Mouse (Mus musculus) heart, embryonic 14.5 days (tissue): Measurements from ENCODE around the gene Bckdk. TPM values are rescaled to one million over a fixed set of nuclear protein-coding genes. Genes with fewer than 3 reads are reported as not detected.
"Not testable (repeated sequence)": the region's sequence is repeated elsewhere in the genome, so short reads cannot be mapped to it uniquely, and the experiment has no call there.

Experiments used
- ATAC-seq: fragments of 200-750 bp; cut with Nextera tagmentation; 2 replicates; pipeline ENCODE4 v1.8.0; 2017; ENCODE audit warnings: low read depth, moderate TSS enrichment; ENCODE audit not compliant: insufficient number of reproducible peaks, insufficient read depth, low FRiP score
- H3K27ac ChIP-seq, 2 experiments: fragments of 200-500 bp in 1 of 2; fragments of 300-500 bp in 1 of 2; sonication (generic) in 1 of 2; replicated peaks in 1 of 2; 2 replicates each; pipeline ENCODE4 v1.5.1; 2012 to 2014; ENCODE audit warnings: low read depth in 2 of 2, low read length in 2 of 2, control low read depth in 1 of 2, mild to moderate bottlenecking in 1 of 2, mixed read lengths in 1 of 2; ENCODE audit not compliant: control insufficient read depth in 1 of 2, insufficient read depth in 1 of 2
- H3K27me3 ChIP-seq: fragments of 300-500 bp; sonication (generic); 2 replicates; pipeline ENCODE4 v1.6.1; 2014; ENCODE audit warnings: mild to moderate bottlenecking, low read length, control low read depth; ENCODE audit not compliant: control insufficient read depth, insufficient read depth
- H3K36me3 ChIP-seq: fragments of 300-500 bp; sonication (generic); 2 replicates; pipeline ENCODE4 v1.6.1; 2014; ENCODE audit warnings: mild to moderate bottlenecking, control low read depth, low read length, mixed read lengths; ENCODE audit not compliant: control insufficient read depth, insufficient read depth
- H3K4me1 ChIP-seq, 2 experiments: fragments of 200-500 bp in 1 of 2; fragments of 300-500 bp in 1 of 2; sonication (generic) in 1 of 2; 2 replicates each; pipeline ENCODE4 v1.6.1; 2012 to 2014; ENCODE audit warnings: low read length in 2 of 2, control low read depth in 1 of 2, mixed read lengths in 1 of 2; ENCODE audit not compliant: control insufficient read depth in 2 of 2, insufficient read depth in 2 of 2
- H3K4me2 ChIP-seq: fragments of 300-500 bp; sonication (generic); 2 replicates; pipeline ENCODE4 v1.6.1; 2014; ENCODE audit warnings: mild to moderate bottlenecking, low read length
- H3K4me3 ChIP-seq, 2 experiments: fragments of 200-500 bp in 1 of 2; fragments of 300-500 bp in 1 of 2; sonication (generic) in 1 of 2; 2 replicates each; pipeline ENCODE4 v1.5.1; 2012 to 2014; ENCODE audit warnings: low read length in 2 of 2, mild to moderate bottlenecking in 2 of 2, control low read depth in 1 of 2, low read depth in 1 of 2, moderate library complexity in 1 of 2; ENCODE audit not compliant: control insufficient read depth in 1 of 2, insufficient read depth in 1 of 2
- H3K9ac ChIP-seq: fragments of 300-500 bp; sonication (generic); 2 replicates; pipeline ENCODE4 v1.6.1; 2014; ENCODE audit warnings: mild to moderate bottlenecking, low read length
- H3K9me3 ChIP-seq: fragments of 300-500 bp; sonication (generic); 2 replicates; pipeline ENCODE4 v1.6.1; 2016; ENCODE audit warnings: low read length, control low read depth; ENCODE audit not compliant: control insufficient read depth
- WGBS: fragments of 180-500 bp; shearing (Covaris S2); extraction: QIAGEN DNeasy Blood & Tissue Kit; methylation state at CpG from one replicate; pipeline ENCODE4 v1.1.7; 2014; 5-methylcytosine and 5-hydroxymethylcytosine counted together
- polyA plus RNA-seq: library from polyadenylated mRNA; unstranded; fragments of >200 nt; fragmentation: Nextera tagmentation; extraction: Ambion mirVana; gene quantifications from 2 replicates; pipeline ENCODE4 v1.2.1, GENCODE M21; 2014

Bckdk gene
- polyA plus RNA-seq, 1 experiment from 2014 or later, result 167 TPM

DNA sequence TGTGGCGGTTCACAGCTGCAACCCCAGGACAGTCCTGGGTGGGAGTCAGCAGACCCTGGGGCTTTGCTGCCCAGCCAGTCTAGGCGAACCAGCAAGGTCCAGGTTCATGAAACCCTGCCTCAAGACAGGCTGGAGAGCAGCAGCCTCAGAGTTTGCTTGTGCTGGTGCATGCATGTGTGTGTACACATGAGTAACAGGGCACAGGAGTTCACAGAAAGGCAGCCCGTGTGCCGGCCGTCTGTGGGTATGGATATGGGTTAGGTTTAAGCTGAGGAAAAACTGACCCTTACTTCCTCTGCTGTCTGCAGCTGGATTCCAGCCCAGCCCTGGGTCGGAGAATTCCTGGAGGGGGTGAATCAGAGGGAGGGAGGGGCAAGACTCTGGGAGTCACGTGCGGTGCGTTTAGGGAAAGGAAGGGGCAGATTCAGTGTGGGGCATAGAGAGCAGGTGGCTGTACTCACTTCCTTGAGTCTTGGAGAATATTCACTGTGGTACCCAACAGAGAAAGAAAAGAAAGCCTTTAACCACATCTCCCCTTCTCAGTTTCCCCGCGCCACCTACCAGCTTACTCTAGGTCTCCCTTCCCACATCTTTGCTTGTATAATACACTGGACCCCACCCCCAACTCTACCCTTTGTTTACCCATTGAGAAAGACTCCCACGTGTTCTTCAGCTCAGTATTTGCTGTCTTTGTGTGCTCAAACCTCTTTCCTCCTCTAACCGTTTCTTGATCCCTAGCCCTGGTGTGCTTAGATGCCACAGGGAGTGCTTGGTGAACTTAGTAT is 27.7 kb downstream of the Bckdk start:
- Histone ChIP-seq H3K9ac (0 out of 2 replicates have a peak overlapping the region, but pooled peaks have one; percentile 30), H3K4me1 (peaks cover 20 to 26% of the 10 kb centered on the region in 2 experiments), H3K4me2 (peak overlapping the region; percentile 31; the same call in 1 of the 2 replicates), H3K27me3 (peaks cover 19% of the 10 kb centered on the region), H3K36me3 (peaks cover 2% of the 10 kb centered on the region; the same call in 1 of the 2 replicates), H3K27ac (no peak overlapping the region), H3K4me3 (no peak overlapping the region), H3K9me3 (no peaks in the 10 kb centered on the region)
- no peak for ATAC-seq
- 35% methylated on average over 13 of the region's 13 CpGs for WGBS

DNA sequence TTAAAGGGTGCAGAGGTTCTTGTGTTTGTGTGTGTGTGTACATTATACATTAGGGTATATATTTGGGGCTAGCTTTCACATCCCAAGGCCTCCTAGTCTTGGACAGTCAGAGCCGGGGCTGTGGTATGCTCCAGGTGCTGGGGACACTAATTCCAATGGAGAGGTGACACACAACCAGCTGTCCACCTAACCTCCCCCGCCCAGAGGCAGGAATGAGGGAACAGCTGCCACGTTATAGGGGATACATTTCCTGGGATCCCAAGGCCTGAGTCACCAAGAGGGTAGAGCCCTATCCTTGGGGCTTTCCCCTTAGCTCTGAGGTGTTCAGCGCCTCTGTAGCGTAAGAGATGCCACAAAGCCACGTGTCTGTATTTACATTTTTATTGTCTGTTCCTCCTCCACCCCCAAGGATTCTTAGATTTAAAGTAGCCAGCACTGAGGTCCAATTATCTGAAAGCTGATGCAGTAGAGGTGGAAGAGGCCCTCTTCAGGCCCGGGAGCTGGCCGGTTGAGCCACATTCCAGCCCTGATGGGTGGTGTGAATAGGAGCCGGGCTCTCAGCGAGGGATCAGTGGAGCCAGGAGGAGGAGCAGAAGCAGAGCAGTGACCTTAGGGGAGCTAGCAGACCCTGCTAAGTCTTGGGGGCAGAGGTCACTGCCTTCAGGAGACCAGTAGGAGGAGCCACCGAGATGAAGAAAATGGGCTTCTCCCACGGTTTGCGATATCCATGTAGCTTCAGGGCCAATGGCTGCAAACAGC is 28.6 kb downstream of the Bckdk start:
- no peak overlapping the region for H3K9ac ChIP-seq
- no peak overlapping the region for H3K27ac ChIP-seq
- H3K4me2 ChIP-seq, result no peak overlapping the region
- no peaks in the 10 kb centered on the region for H3K36me3 ChIP-seq
- H3K27me3 ChIP-seq, result peaks cover 19% of the 10 kb centered on the region
- WGBS, result 31% methylated on average over 13 of the region's 13 CpGs
- no peaks in the 10 kb centered on the region for H3K9me3 ChIP-seq
- no peak overlapping the region for H3K4me3 ChIP-seq
- ATAC-seq, result no peak
- H3K4me1 ChIP-seq, result peaks cover 20 to 26% of the 10 kb centered on the region in 2 experiments

DNA sequence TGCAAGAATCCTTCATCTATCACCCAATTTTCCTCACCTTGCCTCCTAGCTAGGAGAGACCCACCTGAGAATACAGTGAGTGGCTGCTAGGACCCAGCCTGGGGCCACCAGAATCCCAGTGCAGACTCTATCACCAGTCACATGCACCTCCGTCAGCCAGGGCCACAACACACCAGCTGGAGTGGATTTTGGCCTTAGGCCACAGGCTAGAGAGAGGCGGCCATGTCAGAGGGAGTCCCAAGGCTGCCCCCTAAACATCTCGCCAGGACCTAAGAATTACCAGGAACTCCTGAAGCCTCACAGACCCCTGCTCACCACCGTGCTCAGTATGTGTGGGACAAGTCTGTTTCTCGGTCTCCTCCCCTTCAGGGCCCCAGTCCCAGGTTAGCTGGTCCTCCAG is 30.2 kb downstream of the Bckdk start:
- ATAC-seq, result no peak
- H3K4me2 ChIP-seq, result no peak overlapping the region
- 82% methylated on average over 5 of the region's 5 CpGs for WGBS
- H3K27me3 ChIP-seq, result peaks cover 12% of the 10 kb centered on the region
- no peaks in the 10 kb centered on the region for H3K9me3 ChIP-seq
- H3K4me1 ChIP-seq, result peaks cover 18 to 20% of the 10 kb centered on the region in 2 experiments
- H3K9ac ChIP-seq, result no peak overlapping the region
- no peak overlapping the region for H3K4me3 ChIP-seq
- H3K36me3 ChIP-seq, result no peaks in the 10 kb centered on the region
- no peak overlapping the region for H3K27ac ChIP-seq

DNA sequence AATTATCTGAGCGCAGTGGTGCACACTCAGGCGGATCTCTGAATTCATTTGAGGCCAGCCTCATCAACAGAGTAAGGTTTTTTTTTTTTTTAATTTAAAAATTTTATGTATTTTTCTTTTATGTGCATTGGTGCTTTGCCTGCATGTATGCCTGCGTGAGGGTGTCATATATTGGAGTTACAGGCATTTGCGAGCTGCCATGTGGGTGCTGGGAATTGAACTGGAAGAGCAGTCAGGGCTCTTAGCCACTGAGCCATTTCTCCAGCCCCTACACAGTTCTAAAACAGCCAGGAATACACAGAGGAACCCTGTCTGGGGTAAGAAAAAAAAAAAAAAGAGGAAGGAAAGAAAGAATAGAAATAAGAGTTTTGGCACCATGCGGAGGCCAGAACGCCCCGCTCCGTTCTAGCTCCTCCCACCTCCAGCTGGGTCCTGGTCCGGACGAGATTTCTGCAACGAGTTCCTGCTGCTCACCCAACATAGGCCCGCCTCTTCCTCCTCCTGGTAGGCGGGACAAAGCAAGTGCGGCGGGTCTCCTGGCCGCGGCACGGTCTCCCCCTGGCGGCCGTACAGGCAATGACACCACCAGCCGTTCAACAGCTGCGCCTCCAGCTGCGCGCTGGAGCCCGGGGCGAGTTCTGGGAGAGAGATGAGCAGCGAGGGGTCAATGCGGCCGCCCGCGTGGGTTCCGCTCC is 31.3 kb downstream of the Bckdk start:
- H3K27me3 ChIP-seq, result peaks cover 2% of the 10 kb centered on the region; the same call in 1 of the 2 replicates
- 7% methylated on average over 32 of the region's 32 CpGs for WGBS
- peaks cover 13 to 14% of the 10 kb centered on the region in 2 experiments; a peak in 3 of 4 replicates for H3K4me1 ChIP-seq
- H3K4me3 ChIP-seq, result peak overlapping the region; percentile 56 to 60
- no peaks in the 10 kb centered on the region for H3K9me3 ChIP-seq
- peak overlapping the region; percentile 79 for H3K9ac ChIP-seq
- H3K4me2 ChIP-seq, result peak overlapping the region; percentile 77
- peak; percentile 88 for ATAC-seq
- peak overlapping the region; percentile 41 to 65 for H3K27ac ChIP-seq
- H3K36me3 ChIP-seq, result no peaks in the 10 kb centered on the region

DNA sequence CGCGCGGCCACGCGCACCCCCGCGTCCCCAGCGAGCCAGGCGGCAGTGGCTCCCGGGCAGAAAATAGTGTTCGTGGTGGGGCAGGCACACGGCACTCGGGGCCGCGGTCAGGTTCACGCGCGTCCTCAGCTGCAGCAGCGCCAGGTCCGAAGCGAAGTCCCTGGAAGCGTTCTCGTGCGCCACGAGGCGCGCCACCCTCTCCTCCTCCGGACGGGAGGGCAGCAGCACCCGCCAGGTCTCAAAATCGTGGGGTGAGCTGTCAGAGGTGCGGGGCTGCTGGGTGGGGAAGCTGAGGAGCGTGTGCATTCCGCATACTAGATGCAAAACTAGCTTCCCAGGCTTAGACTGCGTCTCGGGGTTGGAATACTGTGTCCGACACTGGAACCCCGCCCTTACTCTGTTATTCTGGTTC is 31.9 kb downstream of the Bckdk start:
- ATAC-seq, result peak; percentile 42
- H3K4me2 ChIP-seq, result peak overlapping the region; percentile 77
- H3K9me3 ChIP-seq, result no peaks in the 10 kb centered on the region
- peak overlapping the region in 1 of 2 experiments; percentile 39; a peak in 1 of 4 replicates for H3K27ac ChIP-seq
- H3K4me3 ChIP-seq, result peak overlapping the region; percentile 56 to 60
- WGBS, result under 1% methylated on average over 37 of the region's 38 CpGs
- peak overlapping the region; percentile 79 for H3K9ac ChIP-seq
- no peaks in the 10 kb centered on the region for H3K36me3 ChIP-seq
- H3K27me3 ChIP-seq, result no peaks in the 10 kb centered on the region
- H3K4me1 ChIP-seq, result peaks cover 13 to 14% of the 10 kb centered on the region in 2 experiments; a peak in 3 of 4 replicates

DNA sequence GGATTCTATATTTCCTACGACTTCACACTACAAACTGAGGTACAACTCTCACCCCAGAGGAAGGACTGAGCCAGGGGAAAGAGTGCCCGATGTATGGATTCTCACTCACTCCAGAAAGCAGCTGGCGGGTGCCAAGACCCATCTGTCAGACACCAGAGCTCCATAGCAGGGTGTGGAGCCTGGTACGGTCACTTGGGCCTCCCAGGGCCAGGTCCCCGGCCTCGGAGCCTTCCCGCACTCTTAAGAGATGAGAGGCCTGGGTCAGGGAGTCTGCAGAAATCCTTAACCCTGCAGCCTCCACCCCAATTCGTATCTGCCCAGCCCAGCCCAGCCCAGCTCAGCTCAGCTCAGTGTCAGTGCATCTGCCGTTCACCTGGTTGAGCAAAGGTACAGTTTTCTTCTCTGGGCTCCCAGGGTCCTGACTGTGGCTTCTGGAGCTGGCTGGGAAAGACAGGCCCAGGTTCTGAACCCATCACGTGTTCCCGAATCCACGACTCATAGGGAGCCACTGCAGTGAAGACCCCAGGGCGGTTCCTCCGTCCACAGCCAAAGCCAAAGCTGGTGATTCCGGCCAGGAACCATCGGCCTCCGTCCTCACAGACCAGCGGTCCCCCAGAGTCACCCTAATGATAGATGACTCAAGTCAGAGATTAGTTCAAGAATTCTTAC is 32.5 kb downstream of the Bckdk start:
- Histone ChIP-seq H3K9me3 (no peaks in the 10 kb centered on the region), H3K9ac (peak overlapping the region; percentile 79), H3K4me2 (peak overlapping the region; percentile 77), H3K4me3 (peak overlapping the region; percentile 56 to 60), H3K36me3 (no peaks in the 10 kb centered on the region), H3K27ac (no peak overlapping the region), H3K27me3 (no peaks in the 10 kb centered on the region), H3K4me1 (peaks cover 10 to 11% of the 10 kb centered on the region in 2 experiments; a peak in 3 of 4 replicates)
- WGBS, result 51% methylated on average over 18 of the region's 18 CpGs
- no peak for ATAC-seq

DNA sequence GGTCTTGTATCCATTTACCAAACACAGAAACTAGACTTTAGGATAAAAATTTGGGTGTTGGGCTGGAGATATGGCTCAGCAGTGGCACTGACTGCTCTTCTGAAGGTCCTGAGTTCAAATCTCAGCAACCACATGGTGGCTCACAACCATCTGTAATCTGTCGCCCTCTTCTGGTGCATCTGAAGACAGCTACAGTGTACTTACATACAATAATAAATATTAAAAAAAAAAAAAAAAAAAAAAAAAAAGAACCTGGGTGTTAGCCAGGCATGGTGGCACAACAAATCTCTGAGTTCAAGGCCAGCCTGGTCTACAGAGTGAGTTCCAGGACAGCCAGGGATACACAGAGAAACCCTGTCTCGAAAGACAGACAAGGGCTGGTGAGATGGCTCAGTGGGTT is 38.2 kb downstream of the Bckdk start:
- not testable (repeated sequence) for H3K4me2 ChIP-seq, H3K27ac ChIP-seq, H3K4me1 ChIP-seq, ATAC-seq, H3K9ac ChIP-seq, H3K4me3 ChIP-seq, H3K36me3 ChIP-seq, H3K9me3 ChIP-seq
- H3K27me3 ChIP-seq, result peaks cover 28% of the 10 kb centered on the region
- WGBS, result 53% methylated on average over 2 of the region's 2 CpGs
